Mouse (Mus musculus): ENCODE measurements around the gene Ccdc82. TPM values are rescaled to one million over a fixed set of nuclear protein-coding genes. Genes with fewer than 3 reads are reported as not detected.

Gene Ccdc82
- polyA plus RNA-seq (2014; fragmentation: Illumina TruSeq; extraction: RNeasy Lipid Tissue Mini Kit (QIAGEN cat#74804); ENCODE audit: low read depth, low replicate concordance), result 29.8 TPM

GRCm38 (mm10) chr9:13246815-13247638 is at the start of gene Ccdc82:
Gene Ccdc82, plus strand, starts transcription at chr9:13246955.

GRCm38 (mm10) chr9:13245481-13245880 is 1.3 kb upstream of the Ccdc82 start, which contains the start of gene Jrkl:
Gene Jrkl, minus strand, starts transcription at chr9:13245829.

GRCm38 (mm10) chr9:13297668-13298512 is 51.1 kb downstream of the Ccdc82 start, which contains the start of gene Maml2:
Gene Maml2, plus strand, starts transcription at chr9:13297957.

Other genes starting within 250 kb of the Ccdc82 start
- 26.4 TPM for gene Jrkl, start 1.1 kb upstream of the Ccdc82 start, polyA plus RNA-seq (2014; fragmentation: Illumina TruSeq; extraction: RNeasy Lipid Tissue Mini Kit (QIAGEN cat#74804); ENCODE audit: low read depth, low replicate concordance)
- 5.6 TPM for gene Maml2, start 51.0 kb downstream of the Ccdc82 start, polyA plus RNA-seq (2014; fragmentation: Illumina TruSeq; extraction: RNeasy Lipid Tissue Mini Kit (QIAGEN cat#74804); ENCODE audit: low read depth, low replicate concordance)
- gene Gm17571, start 199.8 kb downstream of the Ccdc82 start, polyA plus RNA-seq (2014; fragmentation: Illumina TruSeq; extraction: RNeasy Lipid Tissue Mini Kit (QIAGEN cat#74804); ENCODE audit: low read depth, low replicate concordance), result not detected

Measured in kidney, adult 10 weeks (tissue).